Mouse (Mus musculus) lung, adult 2 months (tissue): ENCODE measurements around the gene Odf3l2.

ENCODE experiments used
- CTCF ChIP-seq: fragments of 200-500 bp; IDR thresholded peaks from 2 replicates; pipeline ENCODE4 v1.5.1; 2011; ENCODE audit warnings: mild to moderate bottlenecking, low read length, control low read depth; ENCODE audit not compliant: insufficient read depth
- POLR2A ChIP-seq: fragments of 200-500 bp; IDR thresholded peaks from 2 replicates; pipeline ENCODE4 v1.6.1; 2011; ENCODE audit warnings: low read depth, mild to moderate bottlenecking, control low read depth, low read length, borderline replicate concordance; ENCODE audit errors: extremely low read depth

DNA sequence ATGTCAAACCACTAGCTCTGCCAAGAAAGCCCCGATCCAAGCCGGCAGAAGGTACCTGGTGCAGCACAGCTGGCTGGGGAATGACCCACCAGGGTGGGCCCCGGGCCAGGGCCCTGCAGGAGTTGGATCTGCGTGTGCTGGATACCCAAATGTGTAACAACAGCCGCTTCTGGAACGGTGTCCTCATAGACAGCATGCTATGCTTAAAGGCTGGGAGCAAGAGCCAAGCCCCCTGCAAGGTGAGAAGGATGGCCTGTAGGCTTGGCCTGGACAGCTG is 48.8 kb upstream of the Odf3l2 start:
- TF ChIP-seq CTCF: no peak
- no peak for TF ChIP-seq POLR2A
